Mouse (Mus musculus) midbrain, embryonic 14.5 days (tissue): Measurements from ENCODE around the gene Sgsh. TPM values are rescaled to one million over a fixed set of nuclear protein-coding genes. Genes with fewer than 3 reads are reported as not detected.

ENCODE experiments used
- ATAC-seq: fragments of 200-750 bp; cut with Nextera tagmentation; 2 replicates; pipeline ENCODE4 v1.8.0; 2017; ENCODE audit warnings: moderate number of reproducible peaks, moderate library complexity; ENCODE audit not compliant: low FRiP score, low TSS enrichment
- DNase-seq: peaks from one replicate; pipeline ENCODE4 v3.0.0-alpha.2; 2015
- H3K27ac ChIP-seq: fragments of 300-500 bp; sonication (generic); replicated peaks from 2 replicates; pipeline ENCODE4 v1.5.1; 2014; ENCODE audit warnings: mild to moderate bottlenecking, low read depth, low read length, moderate library complexity
- H3K27me3 ChIP-seq: fragments of 300-500 bp; sonication (generic); 2 replicates; pipeline ENCODE4 v1.6.1; 2014; ENCODE audit warnings: low read length, control low read depth, mixed read lengths; ENCODE audit not compliant: control insufficient read depth, insufficient read depth
- H3K36me3 ChIP-seq: fragments of 300-500 bp; sonication (generic); 2 replicates; pipeline ENCODE4 v1.6.1; 2014; ENCODE audit warnings: low read length, control low read depth; ENCODE audit not compliant: control insufficient read depth, insufficient read depth
- H3K4me1 ChIP-seq: fragments of 300-500 bp; sonication (generic); 2 replicates; pipeline ENCODE4 v1.6.1; 2014; ENCODE audit warnings: mild to moderate bottlenecking, antibody characterized with exemption, low read length, control low read depth; ENCODE audit not compliant: control insufficient read depth, insufficient read depth
- H3K4me2 ChIP-seq: fragments of 300-500 bp; sonication (generic); 2 replicates; pipeline ENCODE4 v1.6.1; 2014; ENCODE audit warnings: mild to moderate bottlenecking, low read length, moderate library complexity
- H3K4me3 ChIP-seq: fragments of 300-500 bp; sonication (generic); replicated peaks from 2 replicates; pipeline ENCODE4 v1.5.1; 2014; ENCODE audit warnings: low read depth, low read length
- H3K9ac ChIP-seq: fragments of 300-500 bp; sonication (generic); replicated peaks from 2 replicates; pipeline ENCODE4 v1.6.1; 2014; ENCODE audit warnings: mild to moderate bottlenecking, low read length, moderate library complexity
- H3K9me3 ChIP-seq: fragments of 300-500 bp; sonication (generic); 2 replicates; pipeline ENCODE4 v1.6.1; 2016; ENCODE audit warnings: low read length, control low read depth, mixed read lengths; ENCODE audit not compliant: control insufficient read depth
- WGBS: fragments of 180-500 bp; shearing (Covaris S2); extraction: QIAGEN DNeasy Blood & Tissue Kit; methylation state at CpG from one replicate; pipeline ENCODE4 v1.1.7; 2014; 5-methylcytosine and 5-hydroxymethylcytosine counted together
- polyA plus RNA-seq: library from polyadenylated mRNA; unstranded; fragments of >200 nt; fragmentation: Nextera tagmentation; extraction: Ambion mirVana; gene quantifications from 2 replicates; pipeline ENCODE4 v1.2.1, GENCODE M21; 2014

Sgsh gene
- polyA plus RNA-seq, result 5.3 and 6.1 TPM in 2 replicates

- no peak within 1 kb of the TSS; the same call in 1 of the 2 replicates for H3K27ac ChIP-seq
- WGBS, result 2% methylated on average over 40 of the region's 40 CpGs
- peak; percentile 86 for ATAC-seq
Measured at GRCm38 (mm10) chr11:119355443-119356385, at the start of gene Sgsh, which contains the start of gene Slc26a11. TSS of gene Sgsh (minus strand) at chr11:119355536. TSS of gene Slc26a11 (plus strand) at chr11:119355557.

GRCm38 (mm10) chr11:119404627-119405026 is 49.3 kb upstream of the Sgsh start:
- no peaks in the 10 kb centered on the region for H3K27me3 ChIP-seq
- no peak overlapping the region for H3K9ac ChIP-seq
- no peak for ATAC-seq
- H3K4me2 ChIP-seq, result no peak overlapping the region
- no peaks in the 10 kb centered on the region for H3K4me1 ChIP-seq
- peak; percentile 33 for DNase-seq
- no peak overlapping the region for H3K27ac ChIP-seq
- H3K4me3 ChIP-seq, result no peak overlapping the region
- WGBS, result 58% methylated on average over 5 of the region's 5 CpGs
- H3K36me3 ChIP-seq, result no peaks in the 10 kb centered on the region
- no peaks in the 10 kb centered on the region for H3K9me3 ChIP-seq

More at GRCm38 (mm10) chr11:119355443-119356385, at the start of gene Sgsh, which contains the start of gene Slc26a11:
- Histone ChIP-seq H3K9ac (peak within 1 kb of the TSS; percentile 65), H3K4me3 (peak within 1 kb of the TSS; percentile 58), H3K27me3 (no peaks in the 10 kb centered on the region), H3K4me1 (0 out of 2 replicates have a peak, but pooled peaks cover 5% of the 10 kb centered on the region), H3K9me3 (no peaks in the 10 kb centered on the region), H3K36me3 (no peaks in the 10 kb centered on the region), H3K4me2 (peak within 1 kb of the TSS; percentile 83)
- peak; percentile 87 for DNase-seq

GRCm38 (mm10) chr11:119402501-119403160 is 47.3 kb upstream of the Sgsh start:
- Histone ChIP-seq H3K9ac (no peak overlapping the region), H3K9me3 (no peaks in the 10 kb centered on the region), H3K4me2 (no peak overlapping the region), H3K4me1 (no peaks in the 10 kb centered on the region), H3K36me3 (no peaks in the 10 kb centered on the region), H3K4me3 (no peak overlapping the region), H3K27me3 (no peaks in the 10 kb centered on the region), H3K27ac (no peak overlapping the region)
- no peak for ATAC-seq
- DNase-seq, result no peak
- 52% methylated on average over 11 of the region's 11 CpGs for WGBS

- Histone ChIP-seq H3K4me2 (no peak overlapping the region), H3K27ac (no peak overlapping the region), H3K9me3 (no peaks in the 10 kb centered on the region), H3K27me3 (peaks cover 44% of the 10 kb centered on the region), H3K9ac (no peak overlapping the region), H3K4me3 (no peak overlapping the region), H3K4me1 (peaks cover 3% of the 10 kb centered on the region; the same call in 1 of the 2 replicates), H3K36me3 (no peaks in the 10 kb centered on the region)
- WGBS, result 46% methylated on average over 7 of the region's 7 CpGs
- ATAC-seq (no peak), DNase-seq (no peak)
Measured at GRCm38 (mm10) chr11:119396461-119396860, 41.1 kb upstream of the Sgsh start.

- Histone ChIP-seq H3K4me3 (no peak overlapping the region), H3K27me3 (peaks cover 49% of the 10 kb centered on the region), H3K36me3 (no peaks in the 10 kb centered on the region), H3K4me2 (no peak overlapping the region), H3K9me3 (no peaks in the 10 kb centered on the region), H3K4me1 (peaks cover 3% of the 10 kb centered on the region; the same call in 1 of the 2 replicates), H3K27ac (no peak overlapping the region), H3K9ac (no peak overlapping the region)
- DNase-seq (no peak), ATAC-seq (no peak)
- 15% methylated on average over 13 of the region's 13 CpGs for WGBS
Measured at GRCm38 (mm10) chr11:119395931-119396330, 40.6 kb upstream of the Sgsh start.

GRCm38 (mm10) chr11:119395394-119395793 is 40.1 kb upstream of the Sgsh start:
- 7% methylated on average over 7 of the region's 7 CpGs for WGBS
- Histone ChIP-seq H3K27ac (no peak overlapping the region), H3K9ac (no peak overlapping the region), H3K36me3 (no peaks in the 10 kb centered on the region), H3K4me2 (no peak overlapping the region), H3K4me1 (peaks cover 3% of the 10 kb centered on the region; the same call in 1 of the 2 replicates), H3K27me3 (peaks cover 55% of the 10 kb centered on the region), H3K4me3 (no peak overlapping the region), H3K9me3 (no peaks in the 10 kb centered on the region)
- no peak for ATAC-seq
- DNase-seq, result no peak

- ATAC-seq (no peak), DNase-seq (no peak)
- no peak overlapping the region for H3K9ac ChIP-seq
- H3K27ac ChIP-seq, result no peak overlapping the region
- H3K36me3 ChIP-seq, result no peaks in the 10 kb centered on the region
- H3K4me1 ChIP-seq, result peaks cover 8% of the 10 kb centered on the region; the same call in 1 of the 2 replicates
- H3K4me2 ChIP-seq, result no peak overlapping the region
- H3K27me3 ChIP-seq, result peaks cover 66% of the 10 kb centered on the region
- WGBS, result 52% methylated on average over 6 of the region's 6 CpGs
- H3K9me3 ChIP-seq, result no peaks in the 10 kb centered on the region
- H3K4me3 ChIP-seq, result no peak overlapping the region
Measured at GRCm38 (mm10) chr11:119394210-119394609, 38.9 kb upstream of the Sgsh start.

GRCm38 (mm10) chr11:119393483-119393804 is 38.1 kb upstream of the Sgsh start:
- Histone ChIP-seq H3K27ac (no peak overlapping the region), H3K27me3 (peaks cover 74% of the 10 kb centered on the region), H3K4me2 (peak overlapping the region; percentile 55), H3K4me3 (peak overlapping the region; percentile 30; the same call in 1 of the 2 replicates), H3K9ac (no peak overlapping the region), H3K4me1 (peaks cover 8% of the 10 kb centered on the region; the same call in 1 of the 2 replicates), H3K9me3 (no peaks in the 10 kb centered on the region), H3K36me3 (no peaks in the 10 kb centered on the region)
- no peak for DNase-seq
- WGBS, result 27% methylated on average over 7 of the region's 7 CpGs
- no peak for ATAC-seq
